Mouse (Mus musculus) urinary bladder, postnatal 36 days (tissue): ENCODE data around the gene Ppp3cb.

Experiments
- DNase-seq, 2 experiments: peaks; one replicate each; pipeline ENCODE4 v3.0.0; 2022; ENCODE audit warnings: low spot score in 2 of 2, mixed read lengths in 1 of 2

The Ppp3cb gene

DNA sequence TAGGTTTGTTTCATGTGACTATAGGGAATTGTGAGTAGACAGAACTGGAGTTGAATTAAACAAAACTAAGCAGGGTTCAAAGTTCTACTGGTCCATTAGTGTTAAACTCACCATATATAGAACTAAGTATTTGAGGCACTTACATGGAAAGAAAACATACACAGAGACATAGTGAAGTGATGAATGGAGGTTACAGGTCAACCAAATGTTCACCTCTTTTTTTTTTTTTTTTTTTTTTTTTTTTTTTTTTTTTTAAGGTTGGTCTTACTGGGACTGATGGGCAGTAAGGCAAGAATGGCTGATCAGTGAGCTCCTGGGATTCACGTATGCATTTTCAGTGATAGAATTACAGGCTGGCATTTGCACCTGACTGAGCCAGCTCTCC is 66.2 kb downstream of the Ppp3cb start:
- no peak for DNase-seq

GRCm38 (mm10) chr14:20479291-20480194 is 66.8 kb downstream of the Ppp3cb start, which contains the start of gene Anxa7:
Gene Anxa7, minus strand, starts transcription at chr14:20480133.
- DNase-seq = peak; percentile 82 to 87

- DNase-seq = peak; percentile 46 to 65
Measured at GRCm38 (mm10) chr14:20478801-20479200, 67.6 kb downstream of the Ppp3cb start.

GRCm38 (mm10) chr14:20478385-20478784 is 68.0 kb downstream of the Ppp3cb start:
- no peak for DNase-seq

DNA sequence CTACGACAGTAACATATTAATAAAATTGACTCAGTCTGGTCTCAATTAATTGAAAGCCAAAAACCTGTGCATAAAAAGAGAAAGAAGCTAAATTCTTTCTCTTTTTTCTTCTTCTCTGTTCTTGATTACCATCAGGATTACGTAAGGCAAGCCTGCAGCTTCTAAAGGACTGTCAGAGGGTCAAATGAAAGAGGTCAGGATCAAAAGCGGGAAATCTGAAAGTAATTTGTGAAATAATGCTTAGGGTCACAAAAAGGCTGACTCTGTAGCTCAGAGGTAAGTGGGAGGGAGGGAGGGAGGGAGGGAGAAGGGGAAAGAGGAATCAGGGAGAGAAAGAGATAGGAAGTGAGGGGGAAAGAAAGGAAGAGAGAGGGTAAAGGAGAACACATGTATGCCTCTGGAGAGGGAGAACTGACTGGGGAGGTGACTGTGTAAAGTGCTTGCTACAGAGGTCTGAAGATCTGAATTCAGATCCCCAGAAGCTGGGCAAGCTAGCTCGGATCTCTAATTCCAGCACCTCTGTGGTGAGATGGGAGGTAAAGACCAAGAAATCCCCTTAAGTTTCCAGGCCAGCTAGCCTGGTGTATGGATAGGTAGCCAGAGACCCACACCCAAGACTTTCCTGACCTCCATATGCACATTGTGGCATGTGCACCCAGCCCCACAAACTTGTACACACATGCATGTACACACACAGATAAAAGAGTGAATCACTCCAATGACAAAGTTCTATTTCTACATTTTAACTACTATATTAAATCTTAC is 68.9 kb downstream of the Ppp3cb start:
- DNase-seq = no peak

- DNase-seq = no peak
Measured at GRCm38 (mm10) chr14:20460216-20460615, 86.2 kb downstream of the Ppp3cb start.

DNA sequence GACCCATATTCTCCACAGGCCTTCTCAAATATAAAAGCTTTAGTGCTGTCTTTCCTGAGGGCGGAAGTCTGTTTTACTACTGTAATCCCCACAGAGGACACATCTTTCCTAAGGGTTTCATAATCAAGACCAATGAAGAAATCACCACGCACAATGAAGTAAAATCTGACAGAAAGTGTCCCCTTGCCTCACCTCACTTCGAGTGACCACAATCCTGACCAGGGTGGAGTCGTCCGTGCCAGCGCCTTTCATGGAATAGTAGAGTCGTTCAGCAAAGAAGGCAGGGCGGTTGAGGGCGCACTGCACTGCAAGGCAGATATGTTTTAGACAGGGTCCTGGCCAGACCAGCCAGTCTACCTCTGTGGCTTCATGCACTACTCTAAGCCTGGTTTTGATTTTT is 88.0 kb downstream of the Ppp3cb start:
- DNase-seq = no peak

DNA sequence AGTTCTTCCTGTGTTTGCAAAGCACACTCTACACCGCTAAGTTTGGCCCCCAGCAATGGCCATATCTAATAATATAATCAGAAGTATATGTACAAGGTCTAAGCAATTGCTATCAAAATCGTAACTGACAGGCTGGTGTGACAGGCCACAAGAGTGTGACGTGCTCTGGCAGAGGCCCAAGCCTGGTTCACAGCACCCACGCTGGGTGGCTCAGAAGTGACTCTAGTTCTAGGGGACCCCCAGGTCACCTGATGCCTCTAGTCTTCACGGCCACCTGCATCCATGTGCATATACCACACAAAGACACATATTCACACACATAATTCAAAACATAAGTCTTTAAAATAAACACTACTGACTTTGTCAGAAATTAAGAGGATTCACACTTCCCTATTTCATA is 93.4 kb downstream of the Ppp3cb start:
- no peak for DNase-seq

GRCm38 (mm10) chr14:20451765-20452331 is 94.5 kb downstream of the Ppp3cb start, which contains the start of gene Cfap70:
Gene Cfap70, minus strand, starts transcription at chr14:20452226.
- peak; percentile 65 to 67 for DNase-seq

- DNase-seq = no peak
Measured at GRCm38 (mm10) chr14:20451302-20451701, 95.1 kb downstream of the Ppp3cb start.
